Mouse (Mus musculus) embryo, embryonic 11 days (tissue): ENCODE data around the gene Plin1.

Experiments used
- DNase-seq: peaks from one replicate; pipeline ENCODE4 v3.0.0-alpha.2; 2015

The Plin1 gene

DNA sequence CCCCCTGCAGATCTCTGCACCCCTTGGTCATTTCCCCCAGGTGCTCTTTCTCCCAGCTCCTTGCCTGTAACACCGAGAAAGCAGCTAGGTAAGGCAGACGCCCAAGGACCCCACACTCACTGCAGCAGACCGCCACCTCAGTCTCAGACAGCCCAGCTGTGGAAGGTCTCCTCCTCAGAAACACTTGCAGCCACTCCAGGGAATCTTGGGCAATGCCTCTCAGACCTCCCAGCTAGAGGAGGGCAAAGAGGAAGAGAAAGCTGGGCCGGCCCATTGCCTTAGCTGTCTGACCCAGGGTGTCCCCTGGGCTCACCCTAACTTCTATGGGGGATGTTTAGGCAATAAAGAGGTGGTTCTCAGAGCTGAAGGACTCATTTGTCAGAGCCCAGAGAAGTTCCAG lies at the start of gene Plin1:
Plin1 (minus strand) TSS at position 282 of the 400 bp plus-strand sequence.
- DNase-seq = no peak

GRCm38 (mm10) chr7:79782516-79782855 lies 49.8 kb upstream of the Plin1 start:
- no peak for DNase-seq

GRCm38 (mm10) chr7:79781826-79782515 lies 49.3 kb upstream of the Plin1 start:
- no peak for DNase-seq

DNA sequence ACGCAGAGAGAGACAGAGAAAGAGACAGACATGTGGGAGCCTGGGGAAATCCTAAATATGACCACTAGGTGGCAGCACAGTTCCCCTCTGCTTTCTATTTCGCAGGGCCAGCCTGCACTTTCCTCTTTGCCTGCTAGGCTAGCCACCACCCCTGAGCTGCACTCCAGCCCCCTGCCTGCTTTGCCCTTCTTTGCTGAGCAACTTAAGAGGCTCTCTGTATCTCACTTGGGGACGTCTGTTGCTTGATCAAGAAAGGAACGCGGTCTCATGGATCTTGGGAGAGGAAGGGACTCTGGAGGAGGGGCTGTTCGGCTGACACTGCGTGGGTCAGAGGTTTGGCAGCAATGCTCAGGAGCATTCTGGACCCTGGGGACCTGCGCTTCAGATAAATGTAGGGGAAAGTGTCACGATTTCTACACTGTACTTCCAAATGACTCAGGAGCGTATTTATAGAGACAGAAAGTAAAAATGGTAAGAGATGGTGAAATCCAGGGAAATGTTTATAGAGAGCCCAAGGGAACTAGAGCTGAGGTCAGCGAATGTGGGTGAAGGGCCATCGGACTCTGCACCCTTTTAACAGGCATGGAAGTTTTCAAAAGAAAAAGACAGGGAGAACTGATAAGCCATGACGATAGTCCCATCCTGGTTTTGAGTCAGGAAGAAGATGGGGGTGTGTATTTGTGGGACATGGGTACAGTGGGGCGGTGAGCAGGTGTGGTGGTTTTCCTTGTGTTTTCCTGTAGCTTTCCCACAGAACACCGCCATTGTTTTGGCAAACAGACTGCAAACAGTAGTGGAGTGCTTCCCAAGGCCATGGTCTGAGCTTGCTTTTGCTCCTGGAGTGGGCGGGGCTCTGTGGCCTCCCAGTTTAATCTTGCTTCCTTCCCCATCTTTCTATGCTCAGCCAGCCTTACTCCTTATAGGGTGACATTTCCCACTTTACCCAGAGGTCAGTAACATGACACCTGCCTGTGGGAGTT lies 48.2 kb upstream of the Plin1 start:
- DNase-seq = peak; percentile 84

GRCm38 (mm10) chr7:79771561-79772512 lies 39.1 kb upstream of the Plin1 start:
- DNase-seq = peak; percentile 21

DNA sequence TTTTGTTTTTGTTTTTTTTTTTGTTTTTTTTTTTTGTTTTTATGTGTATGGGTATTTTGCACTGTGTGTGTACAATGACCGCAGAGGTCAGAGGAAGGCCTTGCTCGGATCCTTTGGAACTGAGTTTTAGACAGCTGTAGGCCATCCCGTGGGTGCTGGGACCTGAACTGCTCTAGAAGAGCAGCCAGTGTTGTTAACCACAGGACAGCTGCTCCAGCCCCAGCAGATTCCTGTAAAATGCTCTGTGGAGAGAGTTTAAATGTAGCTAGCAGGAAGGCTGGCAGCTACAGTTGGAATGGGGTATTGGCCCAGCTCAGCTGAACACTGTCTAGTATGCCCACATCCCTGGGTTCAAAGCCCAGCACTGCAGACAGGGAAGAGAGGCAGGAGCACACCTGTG lies 37.0 kb upstream of the Plin1 start:
- no peak for DNase-seq

GRCm38 (mm10) chr7:79765991-79766390 lies 33.3 kb upstream of the Plin1 start:
- DNase-seq = no peak

DNA sequence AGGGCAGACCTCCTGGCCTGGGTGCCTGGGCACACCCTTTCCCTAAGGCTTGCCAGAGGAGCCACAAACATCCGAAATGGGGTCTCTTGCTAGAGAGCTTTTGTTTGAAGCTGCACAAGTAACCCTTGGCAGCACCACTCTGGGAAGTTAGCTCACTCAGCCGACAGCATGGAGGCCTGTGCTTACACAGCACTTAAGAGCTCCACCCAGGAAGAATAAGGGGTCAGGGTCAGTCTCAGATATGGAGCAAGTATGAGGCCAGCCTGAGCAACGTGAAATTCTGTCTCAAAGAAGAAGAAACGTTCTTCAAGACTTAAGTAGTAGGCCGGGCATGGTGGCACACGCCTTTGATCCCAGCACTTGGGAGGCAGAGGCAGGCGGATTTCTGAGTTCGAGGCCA lies 29.4 kb upstream of the Plin1 start:
- DNase-seq = no peak

- DNase-seq = no peak
Measured at GRCm38 (mm10) chr7:79761124-79761876, 28.6 kb upstream of the Plin1 start.

DNA sequence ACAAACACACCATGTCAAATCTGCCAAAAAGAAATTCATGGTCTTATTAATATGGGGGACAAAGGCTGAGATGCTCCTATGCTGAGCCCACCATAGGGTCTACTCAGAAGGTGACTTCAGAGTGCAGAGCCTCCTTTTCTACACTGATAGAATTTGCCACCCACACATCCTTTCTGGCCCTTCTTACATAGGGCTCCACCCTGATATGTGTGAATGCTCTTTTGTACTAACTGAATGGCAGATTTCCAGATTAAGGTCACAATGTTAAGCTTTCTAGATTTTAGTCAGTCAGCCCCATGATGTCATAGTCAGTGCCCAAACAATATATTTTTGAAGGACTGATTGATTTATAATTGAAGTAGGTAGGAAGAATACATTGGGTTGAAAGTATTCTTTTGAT lies 27.1 kb upstream of the Plin1 start:
- DNase-seq = no peak

GRCm38 (mm10) chr7:79758176-79758575 lies 25.5 kb upstream of the Plin1 start:
- DNase-seq = no peak

GRCm38 (mm10) chr7:79756334-79756733 lies 23.6 kb upstream of the Plin1 start:
- no peak for DNase-seq

DNA sequence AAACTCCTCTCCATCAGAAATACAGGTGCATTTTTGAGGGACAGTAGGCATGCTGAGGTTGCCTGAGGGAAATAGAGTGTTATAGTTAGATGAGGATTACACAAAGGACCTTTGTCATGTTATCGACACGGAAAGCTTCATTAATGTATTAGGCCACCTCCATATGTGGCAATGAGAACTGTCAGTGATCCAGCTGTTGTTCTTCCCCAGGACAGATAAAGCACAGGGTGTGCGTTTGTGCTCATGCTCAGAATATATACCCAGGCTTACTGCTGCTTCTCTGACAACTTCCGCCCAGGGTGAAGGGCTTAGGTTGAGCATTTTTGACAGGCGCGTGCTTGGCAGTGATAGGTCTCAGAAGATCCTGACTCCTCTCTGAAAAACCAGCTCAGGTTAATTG lies 16.8 kb upstream of the Plin1 start:
- DNase-seq = no peak

DNA sequence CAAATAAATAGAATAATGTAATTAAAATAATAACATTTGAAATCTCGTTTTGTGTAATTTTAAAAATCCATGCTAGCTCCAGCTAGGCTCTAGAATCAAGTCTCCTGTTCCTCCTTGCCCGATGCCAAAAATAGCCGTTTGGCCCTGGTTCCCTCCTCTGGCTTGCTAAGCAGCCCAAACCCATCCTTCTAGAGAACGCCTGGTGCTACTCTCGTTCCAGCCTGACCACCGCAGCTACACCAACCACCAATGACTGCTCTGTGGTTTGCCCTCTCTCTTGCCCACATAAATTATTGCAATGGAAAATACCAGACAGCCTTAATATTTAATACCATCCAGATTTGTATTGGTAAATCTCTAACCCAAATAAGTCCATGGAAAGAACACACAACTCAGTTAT lies 15.0 kb upstream of the Plin1 start:
- DNase-seq = no peak

- DNase-seq = no peak
Measured at GRCm38 (mm10) chr7:79744585-79744984, 11.9 kb upstream of the Plin1 start.

DNA sequence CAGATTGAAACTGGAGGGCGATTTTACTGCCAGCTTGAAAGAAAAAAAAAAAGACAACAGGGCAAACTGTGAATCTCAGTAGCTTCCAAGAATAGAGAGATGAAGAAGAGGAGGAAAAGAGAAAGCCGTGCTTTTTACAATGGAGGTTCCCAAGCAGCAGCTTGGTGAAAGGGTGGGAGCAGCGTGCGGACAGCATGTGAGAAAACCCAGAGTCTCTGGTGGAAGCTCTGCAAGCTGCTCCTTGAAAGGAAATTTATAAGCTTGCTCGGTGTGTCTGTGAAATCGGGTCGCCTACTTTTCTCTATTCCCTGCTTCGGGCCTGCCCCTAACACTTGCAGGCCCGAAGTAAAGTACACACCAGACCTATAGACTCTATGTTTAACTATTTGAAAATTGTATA lies 11.3 kb upstream of the Plin1 start:
- DNase-seq = no peak

DNA sequence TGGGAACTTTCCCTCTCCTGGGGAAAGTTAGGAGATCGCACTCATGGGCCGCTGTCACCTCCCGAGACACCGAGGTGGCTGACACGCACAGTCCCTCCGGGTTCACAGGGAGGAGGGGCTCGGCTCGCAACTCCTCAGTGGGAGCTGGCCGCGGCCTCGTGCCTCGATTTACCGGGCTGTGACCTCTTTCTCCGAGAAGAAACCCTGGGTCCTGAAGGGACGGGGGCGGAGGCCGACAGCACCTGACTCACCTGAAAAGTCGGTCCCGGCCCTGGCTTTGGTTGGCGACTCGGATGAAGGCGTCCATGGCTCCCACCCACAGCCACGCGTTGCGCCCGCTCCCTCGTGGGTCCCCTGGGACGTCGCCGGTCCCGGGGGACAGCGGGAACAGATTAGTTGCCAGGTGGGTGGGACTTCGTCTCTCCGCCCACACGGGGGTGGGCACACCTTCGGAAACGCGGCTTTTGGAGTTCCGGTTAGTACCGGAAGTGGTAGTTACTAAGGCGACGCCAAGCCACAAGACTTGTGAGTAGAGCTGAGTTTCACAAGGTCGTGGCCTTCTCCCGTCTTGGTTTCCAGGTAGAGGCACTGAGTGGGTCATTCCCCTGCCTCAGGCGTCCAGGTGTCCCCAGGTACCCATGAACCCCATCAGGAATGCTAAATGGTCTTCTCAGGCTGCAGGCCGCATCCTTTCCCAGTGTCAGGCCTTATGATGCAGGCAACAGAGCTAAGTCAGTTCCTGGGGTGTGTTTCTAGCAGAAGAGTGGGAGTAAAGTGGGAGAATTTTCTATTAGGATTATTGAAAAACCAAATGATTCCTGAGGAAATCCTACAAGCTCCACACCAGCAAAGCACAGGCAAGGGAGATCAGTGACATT lies 10.2 kb upstream of the Plin1 start, which contains the start of the genes Pex11a and Wdr93:
Pex11a (minus strand) TSS at position 473 of the 878 bp plus-strand sequence.
Wdr93 (plus strand) TSS at position 505 of the 878 bp plus-strand sequence.
- peak; percentile 92 for DNase-seq

- DNase-seq = no peak
Measured at GRCm38 (mm10) chr7:79742277-79742658, 9.6 kb upstream of the Plin1 start.

- no peak for DNase-seq
Measured at GRCm38 (mm10) chr7:79740279-79740678, 7.6 kb upstream of the Plin1 start.

DNA sequence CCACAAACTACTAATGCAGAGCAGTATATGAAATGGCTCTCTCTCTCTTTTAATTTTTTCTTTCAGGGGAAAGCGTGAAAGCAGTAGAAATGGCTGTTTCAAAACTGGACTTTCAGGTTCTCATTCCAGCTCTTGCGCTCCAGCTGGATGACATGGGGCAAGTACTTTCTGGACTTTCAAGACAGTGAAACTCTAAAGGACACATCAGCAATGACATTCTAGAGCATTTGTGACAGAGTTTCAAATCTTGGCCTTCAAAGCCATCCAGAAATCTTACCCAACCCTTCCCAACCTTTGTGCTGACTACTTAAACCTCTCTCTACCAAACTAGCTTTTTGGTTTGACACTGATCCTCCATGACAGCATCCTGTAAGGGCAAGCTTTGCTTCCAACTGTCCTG lies 6.2 kb upstream of the Plin1 start:
- no peak for DNase-seq

DNA sequence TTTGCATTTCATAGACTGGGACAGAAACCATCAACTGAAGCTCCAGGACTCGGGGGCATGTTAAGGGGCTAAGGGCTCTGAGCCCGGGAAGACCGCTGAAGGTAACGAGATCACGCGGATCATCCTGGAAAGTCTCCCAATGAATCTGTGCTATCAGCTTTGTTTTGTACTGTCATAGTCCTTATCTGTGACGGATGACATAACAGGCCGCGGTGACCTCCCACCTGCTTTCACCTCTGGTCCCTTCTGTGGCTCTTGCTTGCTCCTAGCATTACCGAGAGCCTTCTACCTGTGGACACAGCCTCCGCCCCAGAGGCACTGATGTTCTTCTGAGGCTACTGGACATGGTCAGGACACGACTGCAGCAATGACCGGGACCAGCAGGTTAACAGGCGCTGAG lies 3.8 kb upstream of the Plin1 start:
- no peak for DNase-seq
